Mouse (Mus musculus) spleen, adult 2 months (tissue): ENCODE measurements at regions not wholly inside any gene's neighbourhood (a gene's known extent, or its start where the extent isn't known, plus 50 kb on each side); places are given as distances from the start of the nearest gene placed in this dataset.

Experiments
- CTCF ChIP-seq: fragments of 200-500 bp; IDR thresholded peaks from 2 replicates; pipeline ENCODE4 v1.5.1; 2011; ENCODE audit warnings: mild to moderate bottlenecking, inconsistent platforms; ENCODE audit not compliant: insufficient read depth, insufficient read length, insufficient replicate concordance; ENCODE audit errors: extremely low read depth
- POLR2A ChIP-seq: fragments of 200-500 bp; IDR thresholded peaks from 2 replicates; pipeline ENCODE4 v1.6.1; 2011; ENCODE audit warnings: low read depth, low read length, inconsistent platforms

GRCm38 (mm10) chr15:59203097-59203849 lies 314.2 kb downstream of the Gm49356 start:
- TF ChIP-seq CTCF = no peak
- TF ChIP-seq POLR2A = no peak
